Mouse (Mus musculus) MEL (cell line): ENCODE data around the gene Tmed8.

Experiments
- EP300 ChIP-seq, 2 experiments: IDR thresholded peaks; 2 replicates each; pipeline ENCODE4 v1.6.1; 2011; ENCODE audit warnings: improper control_type of control experiment in 2 of 2, low read length in 2 of 2, low read depth in 1 of 2, mild to moderate bottlenecking in 1 of 2
- MEF2A ChIP-seq: IDR thresholded peaks from 2 replicates; pipeline ENCODE4 v1.6.1; 2014; ENCODE audit warnings: low read depth, mild to moderate bottlenecking, inconsistent platforms, low read length, improper control_type of control experiment; ENCODE audit not compliant: poor library complexity, insufficient replicate concordance, severe bottlenecking; ENCODE audit errors: extremely low read depth
- POLR2A ChIP-seq, 2 experiments: IDR thresholded peaks; 2 replicates each; pipeline ENCODE4 v1.6.1; 2011 to 2012; ENCODE audit warnings: low read length in 2 of 2, mild to moderate bottlenecking in 2 of 2, control low read depth in 1 of 2, improper control_type of control experiment in 1 of 2, low read depth in 1 of 2, moderate library complexity in 1 of 2; ENCODE audit not compliant: control insufficient read depth in 1 of 2, insufficient read depth in 1 of 2, poor library complexity in 1 of 2
- POLR2AphosphoS2 ChIP-seq: IDR thresholded peaks from 2 replicates; pipeline ENCODE4 v1.6.1; 2011; ENCODE audit warnings: low read length, improper control_type of control experiment
- TBP ChIP-seq: IDR thresholded peaks from 2 replicates; pipeline ENCODE4 v1.8.0; 2011; ENCODE audit warnings: low read depth, low read length, improper control_type of control experiment

DNA sequence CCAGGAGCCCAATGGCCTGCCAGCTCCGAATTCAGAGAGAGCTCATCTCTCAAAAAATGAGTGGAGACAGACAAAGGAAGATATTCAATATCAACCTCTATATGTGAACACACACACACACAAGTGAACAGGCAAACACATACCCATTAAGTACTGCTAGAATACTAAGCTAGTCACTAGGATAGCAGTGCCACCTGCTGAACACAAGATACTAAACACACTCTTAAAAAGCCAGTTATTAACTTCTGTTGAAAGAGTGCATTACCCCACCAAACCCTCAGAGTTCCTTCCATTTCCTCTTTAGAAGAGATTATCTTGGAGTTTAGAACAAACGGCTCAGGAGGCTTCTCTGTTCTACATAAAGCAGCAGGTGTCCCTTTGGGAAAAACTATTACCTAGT, 58.1 kb downstream of the Tmed8 start:
- TF ChIP-seq TBP (no peak), EP300 (IDR thresholded peaks at IDR 0.05; ENCODE audit: low read depth in 1 of 2, low read length in 2 of 2) (peak; percentile 44 to 48; a peak in 3 of 4 replicates), POLR2A (IDR thresholded peaks at IDR 0.05; ENCODE audit: control insufficient read depth in 1 of 2, insufficient read depth in 1 of 2, low read depth in 1 of 2, low read length in 2 of 2, poor library complexity in 1 of 2) (no peak), POLR2AphosphoS2 (no peak), MEF2A (no peak)
